Mouse (Mus musculus) stomach, embryonic 15.5 days (tissue): ENCODE measurements around the gene Scrg1. TPM values are rescaled to one million over a fixed set of nuclear protein-coding genes. Genes with fewer than 3 reads are reported as not detected.
"Not testable (repeated sequence)": the region's sequence is repeated elsewhere in the genome, so short reads cannot be mapped to it uniquely, and the experiment has no call there.

Experiments
- ATAC-seq: fragments of 200-750 bp; cut with Nextera tagmentation; 2 replicates; pipeline ENCODE4 v1.8.0; 2017; ENCODE audit warnings: low read depth, moderate number of reproducible peaks, moderate TSS enrichment; ENCODE audit not compliant: insufficient read depth, low FRiP score
- H3K27ac ChIP-seq: fragments of 300-500 bp; sonication (generic); 2 replicates; pipeline ENCODE4 v1.5.1; 2015; ENCODE audit warnings: mild to moderate bottlenecking, inconsistent platforms
- H3K27me3 ChIP-seq: fragments of 300-500 bp; sonication (generic); replicated peaks from 2 replicates; pipeline ENCODE4 v1.6.1; 2015; ENCODE audit warnings: inconsistent platforms
- H3K36me3 ChIP-seq: fragments of 300-500 bp; sonication (generic); 2 replicates; pipeline ENCODE4 v1.6.1; 2015; ENCODE audit warnings: inconsistent platforms
- H3K4me1 ChIP-seq: fragments of 300-500 bp; sonication (generic); 2 replicates; pipeline ENCODE4 v1.6.1; 2015; ENCODE audit warnings: inconsistent platforms
- H3K4me2 ChIP-seq: fragments of 300-500 bp; sonication (generic); 2 replicates; pipeline ENCODE4 v1.6.1; 2015; ENCODE audit warnings: mild to moderate bottlenecking, inconsistent platforms
- H3K4me3 ChIP-seq: fragments of 300-500 bp; sonication (generic); replicated peaks from 2 replicates; pipeline ENCODE4 v1.5.1; 2015; ENCODE audit warnings: inconsistent platforms
- H3K9ac ChIP-seq: fragments of 300-500 bp; sonication (generic); 2 replicates; pipeline ENCODE4 v1.6.1; 2015; ENCODE audit warnings: inconsistent platforms
- H3K9me3 ChIP-seq: fragments of 300-500 bp; sonication (generic); 2 replicates; pipeline ENCODE4 v1.6.1; 2016; ENCODE audit warnings: inconsistent platforms
- WGBS: fragments of 180-500 bp; shearing (Covaris S2); methylation state at CpG from one replicate; pipeline ENCODE4 v1.1.7; 2015; 5-methylcytosine and 5-hydroxymethylcytosine counted together
- polyA plus RNA-seq: library from polyadenylated mRNA; unstranded; fragments of >200 nt; fragmentation: Nextera tagmentation; extraction: Ambion mirVana; gene quantifications from 2 replicates; pipeline ENCODE4 v1.2.1, GENCODE M21; 2015

Gene Scrg1
- polyA plus RNA-seq, 1 experiment from 2014 or later: 0.53 TPM

GRCm38 (mm10) chr8:57489366-57489765 lies 33.6 kb downstream of the Scrg1 start:
- H3K27me3 ChIP-seq: no peaks in the 10 kb centered on the region
- H3K9ac ChIP-seq: no peak overlapping the region
- 96% methylated on average over 1 of the region's 1 CpGs for WGBS
- H3K4me1 ChIP-seq: no peaks in the 10 kb centered on the region
- no peaks in the 10 kb centered on the region for H3K9me3 ChIP-seq
- no peak overlapping the region for H3K4me3 ChIP-seq
- no peak overlapping the region for H3K27ac ChIP-seq
- H3K4me2 ChIP-seq: no peak overlapping the region
- ATAC-seq: no peak
- no peaks in the 10 kb centered on the region for H3K36me3 ChIP-seq

DNA sequence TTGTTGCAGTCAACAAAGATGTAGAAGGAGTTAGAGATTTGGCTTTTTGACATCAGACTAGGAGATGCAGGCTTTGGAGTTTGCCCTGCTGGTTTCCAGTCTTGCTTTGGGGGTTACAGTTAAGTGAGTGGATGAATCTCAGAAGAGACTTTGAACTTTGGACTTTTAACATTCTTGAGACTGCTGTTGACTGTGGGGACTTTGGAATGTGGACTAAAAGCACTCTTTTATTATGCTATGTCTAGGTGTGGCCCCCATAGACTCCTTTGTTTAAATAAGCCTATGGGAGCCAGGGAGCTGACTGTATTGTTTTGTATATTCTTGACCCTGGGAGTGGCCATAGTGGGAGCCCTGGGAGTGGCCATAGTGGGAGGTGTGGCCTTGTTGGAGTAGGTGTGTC lies 34.2 kb downstream of the Scrg1 start:
- Histone ChIP-seq H3K4me3 (no peak overlapping the region), H3K36me3 (no peaks in the 10 kb centered on the region), H3K4me2 (no peak overlapping the region), H3K27me3 (no peaks in the 10 kb centered on the region), H3K27ac (0 out of 2 replicates have a peak overlapping the region, but pooled peaks have one; percentile 17), H3K9ac (no peak overlapping the region), H3K9me3 (no peaks in the 10 kb centered on the region), H3K4me1 (no peaks in the 10 kb centered on the region)
- peak; percentile 38 for ATAC-seq

- Histone ChIP-seq H3K27me3 (no peaks in the 10 kb centered on the region), H3K27ac (no peak overlapping the region), H3K9ac (no peak overlapping the region), H3K9me3 (no peaks in the 10 kb centered on the region), H3K36me3 (no peaks in the 10 kb centered on the region), H3K4me2 (no peak overlapping the region), H3K4me1 (no peaks in the 10 kb centered on the region), H3K4me3 (no peak overlapping the region)
- ATAC-seq: no peak
- WGBS: 81% methylated on average over 4 of the region's 4 CpGs
These were observed 36.1 kb downstream of the Scrg1 start for GRCm38 (mm10) chr8:57491873-57492272.

DNA sequence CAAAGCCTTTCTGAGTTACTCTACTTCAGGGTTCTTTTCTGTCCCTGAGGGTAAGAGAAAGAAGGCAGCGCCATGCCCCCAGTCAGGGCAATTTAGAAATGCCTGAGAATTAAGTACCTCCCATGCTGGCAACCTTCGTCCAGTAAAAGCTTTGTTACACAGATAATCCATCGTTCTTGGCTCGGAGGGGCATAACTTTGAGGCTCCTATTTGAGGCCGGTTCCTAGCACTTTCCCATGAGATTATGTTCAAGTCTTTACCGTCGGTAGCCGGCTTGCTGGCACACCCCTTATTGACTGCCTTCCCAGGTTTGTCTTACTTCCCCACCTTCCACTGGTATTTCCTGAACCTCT lies 42.7 kb downstream of the Scrg1 start:
- WGBS: 47% methylated on average over 8 of the region's 8 CpGs
- no peak overlapping the region for H3K4me3 ChIP-seq
- no peak for ATAC-seq
- no peaks in the 10 kb centered on the region for H3K9me3 ChIP-seq
- no peaks in the 10 kb centered on the region for H3K36me3 ChIP-seq
- H3K9ac ChIP-seq: no peak overlapping the region
- peak overlapping the region; percentile 42; the same call in 1 of the 2 replicates for H3K27ac ChIP-seq
- H3K4me2 ChIP-seq: peak overlapping the region; percentile 34
- no peaks in the 10 kb centered on the region for H3K4me1 ChIP-seq
- no peaks in the 10 kb centered on the region for H3K27me3 ChIP-seq

- H3K36me3 ChIP-seq: no peaks in the 10 kb centered on the region
- H3K9me3 ChIP-seq: no peaks in the 10 kb centered on the region
- peak overlapping the region; percentile 34 for H3K4me2 ChIP-seq
- ATAC-seq: peak; percentile 60
- H3K27ac ChIP-seq: peak overlapping the region; percentile 42; the same call in 1 of the 2 replicates
- 39% methylated on average over 17 of the region's 17 CpGs for WGBS
- no peaks in the 10 kb centered on the region for H3K4me1 ChIP-seq
- no peak overlapping the region for H3K4me3 ChIP-seq
- H3K9ac ChIP-seq: no peak overlapping the region
- no peaks in the 10 kb centered on the region for H3K27me3 ChIP-seq
These were observed 43.3 kb downstream of the Scrg1 start for GRCm38 (mm10) chr8:57498847-57499511.

GRCm38 (mm10) chr8:57503641-57504040 lies 47.9 kb downstream of the Scrg1 start:
- Histone ChIP-seq H3K36me3 (no peaks in the 10 kb centered on the region), H3K9me3 (no peaks in the 10 kb centered on the region), H3K4me2 (no peak overlapping the region), H3K9ac (no peak overlapping the region), H3K27ac (no peak overlapping the region), H3K4me3 (no peak overlapping the region), H3K4me1 (no peaks in the 10 kb centered on the region), H3K27me3 (no peaks in the 10 kb centered on the region)
- 58% methylated on average over 5 of the region's 5 CpGs for WGBS
- no peak for ATAC-seq

DNA sequence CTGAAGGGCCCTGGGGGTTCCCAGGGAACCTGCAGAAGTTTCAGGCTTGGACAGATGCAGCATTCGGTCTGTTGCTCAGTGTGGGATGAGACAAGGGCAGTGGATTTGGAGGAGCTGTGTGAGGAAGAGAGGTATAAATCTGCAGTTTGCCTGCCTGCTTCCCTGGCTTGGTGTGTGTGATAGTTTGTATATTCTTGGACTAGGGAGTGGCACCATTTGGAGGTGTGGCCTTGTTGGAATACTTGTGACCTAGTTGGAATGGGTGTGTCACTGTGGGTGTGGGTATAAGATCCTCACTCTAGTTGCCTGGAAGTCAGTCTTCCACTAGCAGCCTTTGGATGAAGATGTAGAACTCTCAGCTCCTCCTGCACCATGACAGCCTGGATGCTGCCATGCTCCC lies 49.8 kb downstream of the Scrg1 start:
- H3K4me3 ChIP-seq, H3K9me3 ChIP-seq, H3K27me3 ChIP-seq, H3K9ac ChIP-seq, H3K4me2 ChIP-seq, H3K27ac ChIP-seq, H3K36me3 ChIP-seq, H3K4me1 ChIP-seq: not testable (repeated sequence)
- WGBS: 59% methylated on average over 1 of the region's 1 CpGs
- peak; percentile 55 for ATAC-seq

DNA sequence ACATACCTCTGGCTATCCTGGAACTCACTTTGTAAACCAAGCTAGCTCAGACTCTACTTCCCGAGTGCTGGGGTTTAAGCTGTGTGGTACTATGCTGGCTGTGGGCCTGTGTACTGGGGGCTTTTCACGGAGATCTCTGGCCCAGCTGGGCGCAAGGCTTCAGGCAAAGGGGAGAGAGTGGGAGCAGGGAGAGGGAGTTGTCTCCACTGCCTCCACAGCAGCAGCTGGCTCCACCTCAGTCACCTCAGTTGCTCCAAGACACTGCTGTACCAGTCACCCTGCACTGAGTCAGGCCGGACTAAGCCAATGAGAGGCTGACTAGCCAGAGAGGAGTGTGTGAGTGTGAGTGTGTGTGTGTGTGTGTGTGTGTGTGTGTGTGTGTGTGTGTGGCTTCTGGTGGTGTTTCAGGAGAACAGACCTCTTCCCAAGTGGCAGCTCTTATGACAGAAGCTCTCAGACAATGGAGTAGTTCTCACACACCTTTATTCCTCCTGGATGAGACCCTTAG lies 51.9 kb downstream of the Scrg1 start:
- H3K9ac ChIP-seq: no peak overlapping the region
- 92% methylated on average over 4 of the region's 4 CpGs for WGBS
- no peak overlapping the region for H3K27ac ChIP-seq
- no peak overlapping the region for H3K4me3 ChIP-seq
- no peaks in the 10 kb centered on the region for H3K36me3 ChIP-seq
- ATAC-seq: no peak
- no peak overlapping the region for H3K4me2 ChIP-seq
- H3K27me3 ChIP-seq: no peaks in the 10 kb centered on the region
- 0 out of 2 replicates have a peak, but pooled peaks cover 6% of the 10 kb centered on the region for H3K4me1 ChIP-seq
- no peaks in the 10 kb centered on the region; the same call in 1 of the 2 replicates for H3K9me3 ChIP-seq

GRCm38 (mm10) chr8:57508657-57509056 lies 52.9 kb downstream of the Scrg1 start:
- no peak for ATAC-seq
- Histone ChIP-seq H3K4me1 (0 out of 2 replicates have a peak, but pooled peaks cover 6% of the 10 kb centered on the region), H3K27me3 (no peaks in the 10 kb centered on the region), H3K9ac (no peak overlapping the region), H3K36me3 (no peaks in the 10 kb centered on the region), H3K4me2 (no peak overlapping the region), H3K27ac (no peak overlapping the region; the same call in 1 of the 2 replicates), H3K9me3 (no peaks in the 10 kb centered on the region; the same call in 1 of the 2 replicates), H3K4me3 (no peak overlapping the region)
- whole genome bisulfite sequencing: 72% methylated on average over 4 of the region's 4 CpGs

- Histone ChIP-seq H3K9ac (peak overlapping the region; percentile 62), H3K4me2 (peak overlapping the region; percentile 92), H3K9me3 (no peaks in the 10 kb centered on the region; the same call in 1 of the 2 replicates), H3K4me1 (0 out of 2 replicates have a peak, but pooled peaks cover 6% of the 10 kb centered on the region), H3K4me3 (peak overlapping the region; percentile 90), H3K27ac (peak overlapping the region; percentile 87), H3K36me3 (0 out of 2 replicates have a peak, but pooled peaks cover 2% of the 10 kb centered on the region), H3K27me3 (no peaks in the 10 kb centered on the region)
- 1% methylated on average over 31 of the region's 31 CpGs for WGBS
- ATAC-seq: no peak
These were observed 55.1 kb downstream of the Scrg1 start for GRCm38 (mm10) chr8:57510791-57511315.

DNA sequence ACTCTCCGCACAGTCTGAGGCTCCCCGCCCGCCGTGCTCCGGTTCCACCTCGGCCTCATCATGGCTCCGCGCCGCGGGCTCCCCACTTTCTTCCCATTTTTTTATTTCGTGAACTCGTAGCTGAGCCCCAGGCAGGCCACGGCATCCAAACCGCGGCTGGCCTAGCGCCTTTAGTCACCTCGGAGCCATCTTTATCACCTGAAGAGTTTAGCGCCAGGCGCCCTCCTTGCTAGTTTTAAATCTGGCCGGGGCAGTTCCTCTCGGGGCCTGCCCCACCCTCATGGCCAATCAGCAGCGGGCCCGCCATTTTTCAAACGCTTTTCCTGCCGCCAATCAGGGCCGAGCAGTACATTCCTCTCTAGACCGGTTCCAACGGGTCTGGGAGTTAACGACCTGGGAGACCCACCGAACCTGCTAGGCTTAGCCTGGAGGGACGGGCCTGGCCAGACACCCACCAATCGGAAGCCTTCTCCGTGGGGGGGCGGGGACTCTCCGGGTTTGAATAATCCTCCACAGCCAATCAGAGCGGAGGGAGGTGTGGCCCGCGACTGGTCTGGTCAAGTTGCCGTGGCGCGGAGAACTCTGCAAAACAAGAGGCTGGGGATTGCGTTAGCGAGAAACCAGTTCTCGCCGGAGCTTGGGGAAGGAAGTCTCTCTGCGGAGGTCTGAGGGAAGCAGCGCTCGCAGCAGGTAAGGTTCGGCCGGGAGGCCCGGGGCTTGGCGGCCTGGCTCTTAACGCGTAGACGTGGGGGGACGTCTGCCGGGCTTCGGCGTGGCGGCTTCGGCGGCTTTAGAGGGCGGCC lies 55.8 kb downstream of the Scrg1 start, which contains the start of gene Hmgb2:
Gene Hmgb2 (plus strand): TSS at position 592 of the 803 bp plus-strand sequence.
- peak; percentile 100 for ATAC-seq
- Histone ChIP-seq H3K4me3 (peak within 1 kb of the TSS; percentile 90), H3K4me1 (0 out of 2 replicates have a peak, but pooled peaks cover 6% of the 10 kb centered on the region), H3K27ac (peak within 1 kb of the TSS; percentile 100), H3K9me3 (no peaks in the 10 kb centered on the region; the same call in 1 of the 2 replicates), H3K27me3 (no peaks in the 10 kb centered on the region), H3K9ac (peak within 1 kb of the TSS; percentile 98), H3K4me2 (peak within 1 kb of the TSS; percentile 92), H3K36me3 (peaks cover 8% of the 10 kb centered on the region; the same call in 1 of the 2 replicates)
- WGBS: under 1% methylated on average over 63 of the region's 63 CpGs
